Mouse (Mus musculus) E14TG2a.4 (cell line): ENCODE data around the gene Gm10097.

Experiments used
- CTCF ChIP-seq: conservative IDR thresholded peaks from 2 replicates; pipeline ENCODE4 v1.5.1; 2014; ENCODE audit warnings: low read length
- NANOG ChIP-seq: IDR thresholded peaks from 2 replicates; pipeline ENCODE4 v1.6.1; 2014; ENCODE audit warnings: borderline replicate concordance, low read length, mixed read lengths
- POU5F1 ChIP-seq: IDR thresholded peaks from 2 replicates; pipeline ENCODE4 v1.6.1; 2014; ENCODE audit warnings: low read length, borderline replicate concordance

DNA sequence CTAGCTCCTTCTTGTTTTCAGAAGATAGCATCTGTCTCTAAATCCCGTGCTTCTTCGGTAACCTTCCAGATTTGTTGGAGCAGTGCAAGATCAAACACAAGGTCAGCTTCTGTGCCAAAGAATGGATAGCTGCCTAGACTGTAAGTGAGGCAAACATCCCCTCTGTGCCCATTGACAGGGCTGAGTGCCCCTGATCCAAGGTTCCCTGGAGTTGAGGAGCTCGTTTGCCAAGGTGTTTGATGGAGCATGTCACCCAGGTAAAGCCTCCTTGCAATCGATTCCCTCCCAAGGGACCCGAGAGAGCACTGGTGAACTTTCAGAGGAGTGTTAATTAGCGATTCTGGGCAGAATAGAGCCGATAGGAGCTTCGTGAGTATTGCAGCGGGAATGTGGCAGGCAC is 40.7 kb upstream of the Gm10097 start:
- TF ChIP-seq CTCF (no peak), POU5F1 (no peak), NANOG (no peak)
